ENCODE assay signal across 16 mouse cellular contexts in genomic region chr7:102293234-102293633, GRCm38 (mm10). TPM values are rescaled to one million over a fixed set of nuclear protein-coding genes. Genes with fewer than 3 reads are reported as not detected.
DNase-seq lines count a peak whose midpoint lies in the region; ATAC-seq lines count a peak whose summit lies in the region.
"Had no signal": no experiment of that assay in that cellular context is flagged by ENCODE, and none has a peak within 500 bp of the region (broad histone marks: within the 10 kb centered on the region; RNA-seq: fewer than 3 reads in every experiment).

No protein-coding gene starts in this region.

- no peak for ATAC-seq in forebrain, embryonic 15.5 days (replicated peaks)
- ATAC-seq: forebrain, embryonic 16.5 days had no signal

- peak; percentile 18 for DNase-seq in embryo, embryonic 10 days (ENCODE audit: low spot score)
- DNase-seq in embryo, embryonic 9.5 days (ENCODE audit: extremely low spot score): no peak
- DNase-seq in Muller cell, postnatal 12 days (ENCODE audit: inconsistent ontology term): peak; percentile 52
- peak; percentile 56 for DNase-seq in kidney, adult 11 months
- peak; percentile 22 for DNase-seq in kidney, postnatal 10 days
- DNase-seq in lung, postnatal 14 days: no peak
- DNase-seq in left cerebral cortex, postnatal 36 days (ENCODE audit: low spot score in 2 of 2): no peak
- DNase-seq: gastrocnemius, postnatal 25 days; heart, postnatal 36 days; liver; lung, adult 18-20 months; thymus, postnatal 14 days had no signal

- intact Hi-C loops in left cerebral cortex, postnatal 36 days (cut with DNase I): no loop called here

- H3K9ac ChIP-seq in forebrain, embryonic 15.5 days (replicated peaks): no peak overlapping the region
- H3K9ac ChIP-seq: heart, embryonic 12.5 days had no signal

- no peak overlapping the region for H3K27ac ChIP-seq in forebrain, embryonic 15.5 days (replicated peaks)
- H3K27ac ChIP-seq: macrophage had no signal

- no peaks in the 10 kb centered on the region for H3K27me3 ChIP-seq in forebrain, embryonic 15.5 days

- H3K4me3 ChIP-seq in forebrain, embryonic 15.5 days: no peak overlapping the region
- H3K4me3 ChIP-seq: heart, embryonic 12.5 days had no signal

- no peaks in the 10 kb centered on the region for H3K36me3 ChIP-seq in forebrain, embryonic 15.5 days
- H3K36me3 ChIP-seq: heart, embryonic 12.5 days had no signal

- no peak overlapping the region for H3K4me2 ChIP-seq in forebrain, embryonic 15.5 days (replicated peaks)
- H3K4me2 ChIP-seq: heart, embryonic 12.5 days had no signal

- no peaks in the 10 kb centered on the region for H3K9me3 ChIP-seq in forebrain, embryonic 15.5 days

- WGBS in forebrain, embryonic 15.5 days: 9% methylated on average over 2 of the region's 2 CpGs

- H3K4me1 ChIP-seq in forebrain, embryonic 15.5 days: no peaks in the 10 kb centered on the region

RNA-seq across cellular contexts. Expression of gene Stim1, which starts 25.6 kb away (rescaled TPM):
- 10 to 100 TPM; 88.5 to 92.8 TPM for total RNA-seq in left cerebral cortex, postnatal 36 days (2021)
- 9.6 and 11.1 TPM in 2 replicates for polyA plus RNA-seq in forebrain, embryonic 15.5 days (2015; fragmentation: Nextera tagmentation; extraction: Ambion mirVana)

RNA-seq across cellular contexts. Expression of gene Rhog, which starts 37.4 kb away (rescaled TPM):
- 10 to 100 TPM; 25.5 to 31.0 TPM for total RNA-seq in left cerebral cortex, postnatal 36 days (2021)
- 16.7 and 19.6 TPM in 2 replicates for polyA plus RNA-seq in forebrain, embryonic 15.5 days (2015; fragmentation: Nextera tagmentation; extraction: Ambion mirVana)

Comparison
In these comparisons a context has a peak if more than half of its experiments do, and no peak if none do; other contexts are left out.
1. DNase-seq: peak in embryo, embryonic 10 days (single experiment), Muller cell, postnatal 12 days (single experiment), kidney, adult 11 months (single experiment) and kidney, postnatal 10 days (single experiment); none in embryo, embryonic 9.5 days (single experiment), lung, postnatal 14 days (single experiment) and left cerebral cortex, postnatal 36 days (0 of 2).